Mouse (Mus musculus) stomach, postnatal 0 days (tissue): Measurements from ENCODE around the gene Ndufa12. TPM values are rescaled to one million over a fixed set of nuclear protein-coding genes. Genes with fewer than 3 reads are reported as not detected.
A peak's percentile ranks its signal among the peaks of the same experiment; 100 is the strongest.

Experiments
- ATAC-seq: fragments of 200-750 bp; cut with Nextera tagmentation; 2 replicates; pipeline ENCODE4 v1.8.0; 2017; ENCODE audit not compliant: low FRiP score, low TSS enrichment
- DNase-seq: peaks from one replicate; pipeline ENCODE4 v3.0.0-alpha.2; 2016; ENCODE audit warnings: low spot score
- H3K27ac ChIP-seq: fragments of 300-500 bp; sonication (generic); replicated peaks from 2 replicates; pipeline ENCODE4 v1.5.1; 2014; ENCODE audit warnings: mild to moderate bottlenecking, control low read depth
- H3K27me3 ChIP-seq: fragments of 300-500 bp; sonication (generic); 2 replicates; pipeline ENCODE4 v1.6.1; 2014; ENCODE audit warnings: low read length; ENCODE audit not compliant: control insufficient read depth, insufficient read depth
- H3K36me3 ChIP-seq: fragments of 300-500 bp; sonication (generic); 2 replicates; pipeline ENCODE4 v1.6.1; 2014; ENCODE audit warnings: low read length, mixed read lengths; ENCODE audit not compliant: control insufficient read depth, insufficient read depth
- H3K4me1 ChIP-seq: fragments of 300-500 bp; sonication (generic); replicated peaks from 2 replicates; pipeline ENCODE4 v1.6.1; 2014; ENCODE audit warnings: antibody characterized with exemption; ENCODE audit not compliant: control insufficient read depth, insufficient read depth
- H3K4me2 ChIP-seq: fragments of 300-500 bp; sonication (generic); replicated peaks from 2 replicates; pipeline ENCODE4 v1.6.1; 2014; ENCODE audit warnings: low read depth, mild to moderate bottlenecking, control low read depth, moderate library complexity
- H3K4me3 ChIP-seq: fragments of 300-500 bp; sonication (generic); 2 replicates; pipeline ENCODE4 v1.5.1; 2014; ENCODE audit warnings: low read depth, low read length, control low read depth
- H3K9ac ChIP-seq: fragments of 300-500 bp; sonication (generic); 2 replicates; pipeline ENCODE4 v1.6.1; 2014; ENCODE audit warnings: mild to moderate bottlenecking, low read length, control low read depth, mixed read lengths
- H3K9me3 ChIP-seq: fragments of 300-500 bp; sonication (generic); 2 replicates; pipeline ENCODE4 v1.6.1; 2016; ENCODE audit warnings: low read length; ENCODE audit not compliant: control insufficient read depth
- CTCF ChIP-seq: IDR thresholded peaks from 2 replicates; pipeline ENCODE4 v1.5.1; 2016; ENCODE audit warnings: antibody characterized with exemption, low read depth, mild to moderate bottlenecking, moderate library complexity
- EP300 ChIP-seq: optimal IDR thresholded peaks from 2 replicates; pipeline ENCODE3; 2016; ENCODE audit warnings: antibody characterized with exemption
- WGBS: fragments of 180-500 bp; shearing (Covaris S2); extraction: QIAGEN DNeasy Blood & Tissue Kit; methylation state at CpG from one replicate; pipeline ENCODE4 v1.1.7; 2014; 5-methylcytosine and 5-hydroxymethylcytosine counted together
- polyA plus RNA-seq: library from polyadenylated mRNA; unstranded; fragments of >200 nt; fragmentation: Nextera tagmentation; extraction: Ambion mirVana; gene quantifications from 2 replicates; pipeline ENCODE4 v1.2.1, GENCODE M21; 2015

Ndufa12 gene
- polyA plus RNA-seq: 409 and 448 TPM in 2 replicates

- Histone ChIP-seq H3K9ac (peak within 1 kb of the TSS; percentile 78), H3K27ac (peak within 1 kb of the TSS; percentile 84), H3K36me3 (peaks cover 9% of the 10 kb centered on the region; the same call in 1 of the 2 replicates), H3K9me3 (no peaks in the 10 kb centered on the region), H3K27me3 (no peaks in the 10 kb centered on the region), H3K4me1 (no peaks in the 10 kb centered on the region), H3K4me2 (peak within 1 kb of the TSS; percentile 72), H3K4me3 (peak within 1 kb of the TSS; percentile 87)
- no peak for TF ChIP-seq EP300
- TF ChIP-seq CTCF: peak; percentile 74
- DNase-seq: peak; percentile 94
- peak; percentile 98 for ATAC-seq
- WGBS: under 1% methylated on average over 46 of the region's 46 CpGs
Measured at GRCm38 (mm10) chr10:94198482-94199405, at the start of gene Ndufa12. Gene Ndufa12 (plus strand): TSS chr10:94198720.

GRCm38 (mm10) chr10:94151488-94151887 lies 47.0 kb upstream of the Ndufa12 start:
- no peaks in the 10 kb centered on the region for H3K36me3 ChIP-seq
- TF ChIP-seq CTCF: no peak
- no peak for TF ChIP-seq EP300
- 56% methylated on average over 4 of the region's 4 CpGs for WGBS
- no peak overlapping the region for H3K4me2 ChIP-seq
- H3K9me3 ChIP-seq: no peaks in the 10 kb centered on the region
- H3K4me3 ChIP-seq: no peak overlapping the region
- H3K27me3 ChIP-seq: no peaks in the 10 kb centered on the region
- no peak for DNase-seq
- H3K4me1 ChIP-seq: no peaks in the 10 kb centered on the region
- no peak overlapping the region for H3K27ac ChIP-seq
- no peak overlapping the region for H3K9ac ChIP-seq
- ATAC-seq: no peak

GRCm38 (mm10) chr10:94153841-94154240 lies 44.7 kb upstream of the Ndufa12 start:
- TF ChIP-seq EP300: no peak
- DNase-seq (no peak), ATAC-seq (no peak)
- Histone ChIP-seq H3K4me1 (no peaks in the 10 kb centered on the region), H3K27ac (no peak overlapping the region), H3K27me3 (no peaks in the 10 kb centered on the region), H3K4me3 (no peak overlapping the region), H3K36me3 (no peaks in the 10 kb centered on the region), H3K9ac (no peak overlapping the region), H3K9me3 (no peaks in the 10 kb centered on the region), H3K4me2 (no peak overlapping the region)

- H3K27ac ChIP-seq: no peak overlapping the region
- no peak overlapping the region for H3K4me3 ChIP-seq
- TF ChIP-seq EP300: no peak
- no peak for TF ChIP-seq CTCF
- DNase-seq (no peak), ATAC-seq (no peak)
- 90% methylated on average over 6 of the region's 6 CpGs for WGBS
- no peaks in the 10 kb centered on the region for H3K9me3 ChIP-seq
- H3K36me3 ChIP-seq: peaks cover 8% of the 10 kb centered on the region
- no peaks in the 10 kb centered on the region for H3K4me1 ChIP-seq
- no peaks in the 10 kb centered on the region for H3K27me3 ChIP-seq
- H3K9ac ChIP-seq: no peak overlapping the region
- no peak overlapping the region for H3K4me2 ChIP-seq
Measured at GRCm38 (mm10) chr10:94158962-94159361, 39.6 kb upstream of the Ndufa12 start.

GRCm38 (mm10) chr10:94159406-94159805 lies 39.1 kb upstream of the Ndufa12 start:
- no peak for ATAC-seq
- Histone ChIP-seq H3K27me3 (no peaks in the 10 kb centered on the region), H3K4me3 (no peak overlapping the region), H3K9ac (no peak overlapping the region), H3K27ac (no peak overlapping the region), H3K9me3 (no peaks in the 10 kb centered on the region), H3K36me3 (peaks cover 8% of the 10 kb centered on the region), H3K4me1 (no peaks in the 10 kb centered on the region), H3K4me2 (no peak overlapping the region)
- TF ChIP-seq EP300 (no peak), CTCF (no peak)
- 93% methylated on average over 4 of the region's 4 CpGs for WGBS
- no peak for DNase-seq
